Mouse (Mus musculus): ENCODE data around the gene Slfn5. TPM values are rescaled to one million over a fixed set of nuclear protein-coding genes. Genes with fewer than 3 reads are reported as not detected.
A peak's percentile ranks its signal among the peaks of the same experiment; 100 is the strongest.

The Slfn5 gene
- polyA plus RNA-seq (2015; fragmentation: Nextera tagmentation; extraction: Ambion mirVana), result 4.5 and 5.1 TPM in 2 replicates

- H3K9me3 ChIP-seq (ENCODE audit: low read length), result no peaks in the 10 kb centered on the region
- 20% methylated on average over 10 of the region's 10 CpGs for WGBS (ENCODE audit: insufficient replicate concordance)
- peak within 1 kb of the TSS; percentile 72 for H3K27ac ChIP-seq (ENCODE audit: low read depth)
- DNase-seq, result no peak
- H3K4me3 ChIP-seq (ENCODE audit: low read depth, low read length), result peak within 1 kb of the TSS; percentile 44
- TF ChIP-seq EP300 (IDR thresholded peaks at IDR 0.05; ENCODE audit: low read depth), result no peak
- no peak for TF ChIP-seq CTCF (IDR thresholded peaks at IDR 0.05; ENCODE audit: low read depth)
- peak within 1 kb of the TSS; percentile 57 for H3K4me2 ChIP-seq (ENCODE audit: low read depth, low read length)
- H3K4me1 ChIP-seq (ENCODE audit: insufficient read depth), result peaks cover 9% of the 10 kb centered on the region; the same call in 1 of the 2 replicates
- peak within 1 kb of the TSS; percentile 33 for H3K9ac ChIP-seq (replicated peaks)
- no peak for ATAC-seq
- H3K27me3 ChIP-seq (ENCODE audit: insufficient read depth, low read length), result peaks cover 35% of the 10 kb centered on the region
- H3K36me3 ChIP-seq (replicated peaks; ENCODE audit: insufficient read depth, low read length), result no peaks in the 10 kb centered on the region
Measured at GRCm38 (mm10) chr11:82950736-82951481, at the start of gene Slfn5. Slfn5 (plus strand) TSS chr11:82951349.

GRCm38 (mm10) chr11:82901606-82902310, 49.4 kb upstream of the Slfn5 start:
- ATAC-seq (no peak), DNase-seq (no peak)
- Histone ChIP-seq H3K9ac (replicated peaks) (no peak overlapping the region), H3K4me2 (ENCODE audit: low read depth, low read length) (no peak overlapping the region), H3K27ac (ENCODE audit: low read depth) (no peak overlapping the region), H3K27me3 (ENCODE audit: insufficient read depth, low read length) (no peaks in the 10 kb centered on the region), H3K9me3 (ENCODE audit: low read length) (no peaks in the 10 kb centered on the region), H3K36me3 (replicated peaks; ENCODE audit: insufficient read depth, low read length) (peaks cover 36% of the 10 kb centered on the region), H3K4me1 (ENCODE audit: insufficient read depth) (no peaks in the 10 kb centered on the region), H3K4me3 (ENCODE audit: low read depth, low read length) (no peak overlapping the region)
- no peak for TF ChIP-seq EP300 (IDR thresholded peaks at IDR 0.05; ENCODE audit: low read depth)
- no peak for TF ChIP-seq CTCF (IDR thresholded peaks at IDR 0.05; ENCODE audit: low read depth)
- WGBS (ENCODE audit: insufficient replicate concordance), result 94% methylated on average over 20 of the region's 20 CpGs

GRCm38 (mm10) chr11:82904952-82905351, 46.2 kb upstream of the Slfn5 start:
- no peak overlapping the region for H3K9ac ChIP-seq (replicated peaks)
- DNase-seq (peak; percentile 42), ATAC-seq (no peak)
- WGBS (ENCODE audit: insufficient replicate concordance), result 52% methylated on average over 8 of the region's 8 CpGs
- H3K36me3 ChIP-seq (replicated peaks; ENCODE audit: insufficient read depth, low read length), result peaks cover 36% of the 10 kb centered on the region
- TF ChIP-seq CTCF (IDR thresholded peaks at IDR 0.05; ENCODE audit: low read depth) (no peak), EP300 (IDR thresholded peaks at IDR 0.05; ENCODE audit: low read depth) (no peak)
- H3K27me3 ChIP-seq (ENCODE audit: insufficient read depth, low read length), result no peaks in the 10 kb centered on the region
- no peaks in the 10 kb centered on the region for H3K9me3 ChIP-seq (ENCODE audit: low read length)
- H3K4me3 ChIP-seq (ENCODE audit: low read depth, low read length), result no peak overlapping the region
- no peak overlapping the region for H3K27ac ChIP-seq (ENCODE audit: low read depth)
- H3K4me2 ChIP-seq (ENCODE audit: low read depth, low read length), result no peak overlapping the region
- H3K4me1 ChIP-seq (ENCODE audit: insufficient read depth), result peaks cover 8% of the 10 kb centered on the region

- WGBS (ENCODE audit: insufficient replicate concordance), result 84% methylated on average over 5 of the region's 5 CpGs
- ATAC-seq (no peak), DNase-seq (no peak)
- no peak overlapping the region for H3K4me2 ChIP-seq (ENCODE audit: low read depth, low read length)
- H3K9ac ChIP-seq (replicated peaks), result no peak overlapping the region
- H3K9me3 ChIP-seq (ENCODE audit: low read length), result no peaks in the 10 kb centered on the region
- no peaks in the 10 kb centered on the region for H3K27me3 ChIP-seq (ENCODE audit: insufficient read depth, low read length)
- H3K4me3 ChIP-seq (ENCODE audit: low read depth, low read length), result no peak overlapping the region
- H3K36me3 ChIP-seq (replicated peaks; ENCODE audit: insufficient read depth, low read length), result peaks cover 31% of the 10 kb centered on the region
- TF ChIP-seq EP300 (IDR thresholded peaks at IDR 0.05; ENCODE audit: low read depth), result no peak
- no peak for TF ChIP-seq CTCF (IDR thresholded peaks at IDR 0.05; ENCODE audit: low read depth)
- peaks cover 8% of the 10 kb centered on the region for H3K4me1 ChIP-seq (ENCODE audit: insufficient read depth)
- no peak overlapping the region for H3K27ac ChIP-seq (ENCODE audit: low read depth)
Measured at GRCm38 (mm10) chr11:82905816-82906215, 45.3 kb upstream of the Slfn5 start.

- peak; percentile 97 for TF ChIP-seq CTCF (IDR thresholded peaks at IDR 0.05; ENCODE audit: low read depth)
- TF ChIP-seq EP300 (IDR thresholded peaks at IDR 0.05; ENCODE audit: low read depth), result no peak
- Histone ChIP-seq H3K9me3 (ENCODE audit: low read length) (no peaks in the 10 kb centered on the region), H3K9ac (replicated peaks) (peak within 1 kb of the TSS; percentile 82), H3K36me3 (replicated peaks; ENCODE audit: insufficient read depth, low read length) (peaks cover 15% of the 10 kb centered on the region), H3K4me1 (ENCODE audit: insufficient read depth) (peaks cover 8% of the 10 kb centered on the region), H3K4me3 (ENCODE audit: low read depth, low read length) (peak within 1 kb of the TSS; percentile 86), H3K4me2 (ENCODE audit: low read depth, low read length) (peak within 1 kb of the TSS; percentile 95), H3K27me3 (ENCODE audit: insufficient read depth, low read length) (no peaks in the 10 kb centered on the region), H3K27ac (ENCODE audit: low read depth) (no peak within 1 kb of the TSS)
- ATAC-seq, result peak; percentile 87
- peak; percentile 94 for DNase-seq
- 1% methylated on average over 68 of the region's 73 CpGs for WGBS (ENCODE audit: insufficient replicate concordance)
Measured at GRCm38 (mm10) chr11:82907651-82908607, 43.2 kb upstream of the Slfn5 start, which contains the start of gene Nle1. Nle1 (minus strand) TSS chr11:82908411.

Data from liver, postnatal 0 days (tissue).